Mouse (Mus musculus) cortical plate, adult 2 months (tissue): ENCODE measurements around the gene Cacna2d3.

Source experiments
- CTCF ChIP-seq: fragments of 200-500 bp; IDR thresholded peaks from 2 replicates; pipeline ENCODE4 v1.5.1; 2011; ENCODE audit warnings: mild to moderate bottlenecking, control low read depth, low read length; ENCODE audit not compliant: insufficient read depth; ENCODE audit errors: extremely low read depth
- POLR2A ChIP-seq: fragments of 200-500 bp; IDR thresholded peaks from 2 replicates; pipeline ENCODE4 v1.6.1; 2011; ENCODE audit warnings: mild to moderate bottlenecking, low read length, control low read depth; ENCODE audit not compliant: insufficient read depth; ENCODE audit errors: extremely low read depth

DNA sequence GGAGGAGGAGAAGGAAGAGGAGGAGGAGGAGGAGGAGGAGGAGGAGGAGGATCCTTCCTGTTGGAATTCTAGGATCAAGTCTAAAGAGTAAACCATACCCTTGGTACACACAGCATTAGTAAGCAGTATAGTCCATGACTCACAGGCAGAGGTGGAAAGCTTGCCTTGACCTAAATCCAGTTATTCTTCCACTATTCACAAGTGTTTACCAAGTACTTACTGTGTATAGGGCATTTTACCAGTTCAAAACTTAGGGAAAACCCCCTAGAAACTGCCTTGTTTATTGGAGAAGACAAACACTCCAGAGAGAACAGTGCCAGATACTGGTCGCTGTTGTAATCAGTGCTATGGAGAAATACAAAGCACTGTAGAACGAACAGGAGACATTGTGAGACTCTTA, 443.3 kb downstream of the Cacna2d3 start:
- TF ChIP-seq CTCF, result no peak
- no peak for TF ChIP-seq POLR2A
